Mouse (Mus musculus) cortical plate, adult 2 months (tissue): ENCODE data around the gene Nanos3.

ENCODE experiments used
- CTCF ChIP-seq: fragments of 200-500 bp; IDR thresholded peaks from 2 replicates; pipeline ENCODE4 v1.5.1; 2011; ENCODE audit warnings: mild to moderate bottlenecking, control low read depth, low read length; ENCODE audit not compliant: insufficient read depth; ENCODE audit errors: extremely low read depth
- POLR2A ChIP-seq: fragments of 200-500 bp; IDR thresholded peaks from 2 replicates; pipeline ENCODE4 v1.6.1; 2011; ENCODE audit warnings: mild to moderate bottlenecking, low read length, control low read depth; ENCODE audit not compliant: insufficient read depth; ENCODE audit errors: extremely low read depth

DNA sequence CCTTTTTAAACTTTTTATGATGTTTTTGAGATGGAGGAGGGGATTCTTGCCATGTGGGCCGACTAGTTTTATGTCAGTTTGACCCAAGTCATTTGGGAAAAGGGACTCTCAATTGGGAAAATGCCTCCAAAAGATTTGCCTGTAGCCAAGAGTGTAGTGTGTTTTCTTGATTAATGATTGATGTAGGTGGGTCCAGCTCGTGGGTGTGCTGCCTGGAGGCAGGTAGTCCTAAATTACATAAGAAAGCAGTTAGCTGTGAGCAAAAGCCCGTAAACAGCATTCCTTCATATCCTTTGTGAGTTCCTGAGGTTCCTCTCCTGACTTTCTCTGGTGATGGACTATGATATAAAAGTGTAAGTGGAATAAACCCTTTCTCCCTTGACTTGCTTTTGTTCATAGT is 35.8 kb downstream of the Nanos3 start:
- TF ChIP-seq POLR2A (no peak), CTCF (no peak)
